Mouse (Mus musculus) CH12.LX (cell line): Measurements from ENCODE around the gene Prkg1.

Experiments
- CTCF ChIP-seq, 2 experiments: IDR thresholded peaks in 1 of 2; conservative IDR thresholded peaks in 1 of 2; 2 replicates each; pipeline ENCODE4 v1.5.1; 2011 to 2012; ENCODE audit warnings: low read depth in 2 of 2, low read length in 2 of 2, improper control_type of control experiment in 1 of 2, inconsistent platforms in 1 of 2, mild to moderate bottlenecking in 1 of 2, moderate library complexity in 1 of 2
- GABPA ChIP-seq: IDR thresholded peaks from 2 replicates; pipeline ENCODE4 v1.6.1; 2012; ENCODE audit warnings: low read depth, low read length, improper control_type of control experiment, inconsistent platforms; ENCODE audit not compliant: insufficient replicate concordance
- IRF4 ChIP-seq: IDR thresholded peaks from 2 replicates; pipeline ENCODE4 v1.6.1; 2014; ENCODE audit warnings: low read depth, mild to moderate bottlenecking, inconsistent platforms, low read length, improper control_type of control experiment
- MAFK ChIP-seq: IDR thresholded peaks from 2 replicates; pipeline ENCODE4 v1.6.1; 2011; ENCODE audit warnings: low read length, improper control_type of control experiment; ENCODE audit not compliant: insufficient replicate concordance
- POLR2A ChIP-seq: IDR thresholded peaks from 2 replicates; pipeline ENCODE4 v1.6.1; 2011; ENCODE audit warnings: low read depth, mild to moderate bottlenecking, improper control_type of control experiment, low read length

DNA sequence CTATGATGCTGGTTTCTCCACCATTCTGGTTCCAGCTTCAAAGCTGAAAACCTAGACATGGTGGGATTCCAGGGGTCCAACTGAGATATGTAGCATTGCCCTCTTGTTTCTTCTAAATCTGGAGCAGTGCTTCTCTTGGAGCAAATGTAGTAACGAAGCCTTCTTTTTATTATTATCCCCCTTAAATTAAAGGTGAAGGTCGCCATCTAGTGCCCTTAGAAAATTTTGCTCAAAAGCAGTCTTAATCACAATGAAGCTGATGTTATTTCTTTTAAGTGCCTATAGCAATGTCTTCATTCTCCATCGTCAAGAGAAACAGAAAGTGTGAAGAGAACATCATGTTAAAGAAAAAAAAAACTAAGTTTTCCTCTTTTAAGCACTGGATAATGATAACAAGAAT is 2.2 kb upstream of the Prkg1 start:
- TF ChIP-seq MAFK, result no peak
- no peak for TF ChIP-seq IRF4
- TF ChIP-seq GABPA, result no peak
- no peak for TF ChIP-seq POLR2A
- TF ChIP-seq CTCF (conservative IDR thresholded peaks at IDR 0.05 in 1 of 2, IDR thresholded peaks at IDR 0.05 in 1 of 2; ENCODE audit: low read depth in 2 of 2, low read length in 2 of 2), result peak in 1 of 2 experiments; percentile 48; a peak in 2 of 4 replicates
